Mouse (Mus musculus): ENCODE measurements around the gene Rps6ka4.
A peak's percentile ranks its signal among the peaks of the same experiment; 100 is the strongest.

Gene Rps6ka4

DNA sequence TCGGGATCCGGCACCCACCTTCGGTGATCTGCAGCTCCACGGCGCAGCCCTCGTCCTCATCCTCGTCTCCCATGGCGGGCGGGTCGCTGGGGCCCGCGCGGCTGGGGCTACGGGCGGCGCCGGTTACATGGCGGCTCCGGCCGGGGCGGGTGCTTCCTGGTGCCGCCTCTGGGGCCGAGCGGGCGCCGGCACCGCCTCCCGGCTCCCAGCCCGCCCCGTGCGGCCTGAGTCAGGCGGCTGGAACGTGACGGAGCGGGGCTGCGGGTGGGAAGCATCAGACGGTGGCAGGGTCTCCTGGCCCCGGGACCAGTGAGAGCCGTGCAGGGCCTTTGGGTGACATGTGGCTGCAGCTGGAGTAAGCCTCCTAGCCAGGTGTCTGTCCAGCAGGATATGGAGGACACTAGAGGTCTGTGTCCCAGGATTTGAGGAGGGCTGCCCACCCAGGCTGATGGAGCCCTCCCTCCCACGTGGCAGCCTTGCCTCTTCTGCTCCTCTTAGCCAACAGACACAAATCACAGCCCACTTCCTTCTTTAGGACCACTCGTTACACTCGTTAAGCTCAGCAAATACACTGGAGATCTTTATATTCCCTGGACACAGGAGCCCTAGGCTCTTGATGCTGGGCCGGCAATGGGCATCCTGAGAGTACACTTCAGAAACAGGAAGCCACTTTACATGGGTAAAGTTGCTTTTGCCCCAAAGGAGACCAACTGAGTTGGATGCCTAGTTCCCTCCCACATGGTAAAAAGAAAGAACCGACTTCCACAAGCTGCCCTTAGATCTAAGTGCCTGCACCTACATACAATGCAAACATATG is at the start of gene Rps6ka4:
Rps6ka4 (minus strand) TSS at position 162 of the 817 bp plus-strand sequence.
- peak; percentile 65 to 70 for DNase-seq

DNA sequence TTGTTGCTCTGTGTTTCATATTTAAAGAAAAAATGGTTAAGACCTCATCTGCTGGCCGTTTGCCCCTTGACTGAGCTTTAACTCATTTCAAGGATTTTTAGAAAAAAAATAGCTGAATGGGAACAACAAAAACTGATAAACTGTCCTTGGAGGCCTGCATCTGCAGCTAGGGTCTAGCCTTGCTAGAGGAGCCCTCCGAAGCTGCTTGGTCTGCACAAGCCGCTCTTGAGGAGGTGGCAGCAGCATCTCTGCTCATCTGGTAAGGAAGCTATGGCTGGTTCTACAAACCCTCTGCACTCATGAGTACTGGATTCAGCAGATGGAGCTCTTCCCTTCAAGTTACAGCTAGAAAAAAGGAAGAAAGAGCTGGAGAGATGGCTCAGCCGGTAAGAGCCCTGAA is 37.5 kb upstream of the Rps6ka4 start:
- no peak for DNase-seq

DNA sequence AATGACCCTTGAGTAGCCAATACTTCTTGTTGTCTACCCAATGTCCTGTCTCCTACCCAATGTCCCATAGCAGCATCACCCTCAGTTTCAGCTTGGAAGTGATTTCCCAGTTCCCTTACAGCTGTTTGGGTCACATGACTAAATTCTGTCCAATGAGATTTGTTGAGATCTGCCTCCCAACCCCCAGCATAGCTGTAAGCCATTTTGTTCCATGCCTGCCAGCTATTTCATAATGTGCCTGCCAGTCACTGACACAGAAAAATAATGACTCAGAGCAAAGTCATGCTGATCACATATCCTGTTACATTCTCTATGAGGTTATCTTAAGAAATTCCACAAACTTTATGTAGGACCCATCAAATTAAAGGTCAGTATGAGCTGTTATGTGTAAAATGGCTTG is 36.4 kb upstream of the Rps6ka4 start:
- no peak for DNase-seq

DNA sequence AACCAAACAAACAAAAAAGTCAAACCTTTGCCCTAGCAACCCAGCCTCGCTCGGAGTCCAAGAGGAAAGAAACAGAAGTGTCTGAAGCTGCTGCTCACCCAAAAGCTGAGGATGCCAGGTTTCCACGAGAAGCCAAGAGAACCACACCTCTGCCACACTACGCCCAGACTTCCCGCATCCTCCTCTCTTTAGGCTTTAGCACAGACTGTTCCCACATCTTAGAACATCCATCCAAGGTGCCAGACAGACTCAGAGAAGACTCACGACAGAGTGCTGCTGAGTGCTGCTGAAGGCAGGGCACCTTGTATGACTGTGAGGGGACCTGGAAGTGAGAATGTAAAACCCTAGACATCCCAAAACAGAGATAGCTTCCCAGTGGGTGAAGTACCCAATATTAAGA is 35.4 kb upstream of the Rps6ka4 start:
- no peak for DNase-seq

DNA sequence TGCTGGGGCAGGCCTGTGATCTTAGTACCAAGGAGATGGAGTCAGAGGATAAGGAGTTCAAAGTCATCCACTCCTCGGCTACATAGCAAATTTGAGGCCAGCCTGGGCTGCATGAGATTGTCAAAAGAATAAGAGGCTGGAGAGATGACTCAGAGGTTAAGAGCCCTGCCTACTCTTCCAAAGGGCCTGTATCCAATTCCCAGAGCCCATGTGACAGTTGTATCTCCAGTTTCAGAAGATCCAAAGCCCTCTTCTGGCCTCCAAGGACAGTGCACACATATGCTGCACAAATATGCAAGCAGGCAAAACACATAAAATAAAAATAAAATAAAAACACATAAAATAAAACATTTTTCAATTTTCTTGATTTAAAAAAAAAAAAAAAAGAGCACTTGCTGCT is 33.8 kb upstream of the Rps6ka4 start:
- DNase-seq: no peak

DNA sequence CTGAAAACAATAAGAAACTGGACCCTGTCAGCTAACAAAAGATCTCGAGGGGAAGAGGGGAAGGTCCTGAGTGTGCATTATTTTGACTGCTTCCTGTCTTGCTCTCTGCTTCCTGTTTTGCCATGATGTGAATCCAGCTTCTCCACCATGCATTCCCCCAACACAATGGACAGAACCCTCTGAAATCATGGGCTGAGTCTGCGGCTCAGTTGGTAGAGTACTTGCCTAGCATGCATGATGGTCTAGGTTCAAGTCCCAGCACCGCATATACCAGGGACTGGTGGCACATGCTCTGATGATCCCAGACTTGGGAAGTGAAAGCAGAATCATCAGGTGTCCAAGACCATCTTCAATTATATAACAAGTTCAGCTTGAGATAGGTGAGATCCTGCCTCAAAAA is 32.3 kb upstream of the Rps6ka4 start:
- DNase-seq: no peak

DNA sequence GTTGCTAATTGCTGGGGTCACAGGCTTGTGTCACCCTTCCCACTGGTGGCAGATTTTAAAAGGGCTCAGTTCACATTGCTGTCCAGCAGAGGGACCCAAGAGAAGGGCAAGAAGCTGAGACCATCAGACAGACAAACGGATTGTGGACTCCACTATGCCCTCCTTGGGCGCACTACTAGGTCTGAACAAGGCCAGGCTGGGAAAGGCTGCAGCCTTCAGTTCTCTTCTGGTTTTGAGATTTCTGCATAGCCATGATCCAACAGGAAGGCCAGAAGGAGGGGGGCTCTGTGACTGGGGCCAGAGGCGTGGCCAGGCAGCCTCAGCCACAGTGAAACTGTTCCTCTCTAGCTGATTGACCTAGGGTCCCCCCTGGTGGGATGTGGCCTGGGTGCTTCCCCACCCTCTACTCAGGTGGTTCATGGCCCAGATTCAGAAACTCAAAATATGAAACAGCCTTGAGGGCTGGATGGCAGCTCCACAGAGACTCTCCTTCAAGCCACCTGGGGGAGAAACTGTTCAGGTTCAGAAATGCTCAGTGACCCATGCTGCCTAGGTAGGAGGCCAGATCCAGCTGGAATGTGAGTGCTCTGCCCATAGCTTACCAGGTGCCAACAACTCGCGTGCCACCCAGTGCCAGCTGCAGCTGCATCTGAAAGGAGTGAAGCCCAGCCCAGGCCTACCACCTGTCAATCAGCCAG is 31.3 kb upstream of the Rps6ka4 start:
- DNase-seq: no peak

DNA sequence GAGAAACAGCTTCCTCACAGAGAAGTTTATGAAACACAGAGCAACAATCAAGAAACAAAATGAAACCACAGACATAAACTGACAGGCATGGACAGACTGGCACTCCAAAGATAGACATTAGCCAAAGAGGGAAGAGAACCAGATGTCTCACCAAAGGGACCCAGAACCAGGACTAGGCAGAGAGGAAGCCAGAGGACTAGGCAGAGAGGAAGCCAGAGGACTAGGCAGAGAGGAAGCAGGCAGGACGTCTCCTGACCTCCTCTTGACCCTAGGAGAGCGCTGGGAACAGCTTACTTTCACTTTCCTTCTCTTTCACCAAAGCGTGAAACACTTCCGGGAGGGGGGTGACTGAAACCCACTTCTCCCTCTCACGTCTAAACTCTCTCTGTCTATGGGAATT is 28.9 kb upstream of the Rps6ka4 start:
- DNase-seq: no peak

DNA sequence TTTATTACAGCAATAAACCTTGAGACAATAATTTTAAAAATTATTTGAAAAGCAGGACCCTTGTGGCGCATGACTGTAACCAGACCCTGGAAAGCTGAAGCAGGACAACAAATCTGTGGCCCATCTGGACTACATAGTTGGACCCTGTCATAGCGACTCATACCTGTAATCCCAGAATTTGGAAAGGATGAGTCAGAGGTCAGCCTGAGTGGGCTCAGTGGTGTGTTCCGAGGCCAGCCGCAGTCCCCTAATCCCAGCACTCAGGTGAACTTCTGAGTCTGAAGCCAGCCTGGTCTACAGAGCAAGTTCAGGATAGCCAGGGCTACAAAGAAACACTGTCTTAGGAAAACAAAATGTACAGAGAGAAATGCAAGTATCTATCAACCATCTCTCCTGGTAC is 21.0 kb upstream of the Rps6ka4 start:
- no peak for DNase-seq

DNA sequence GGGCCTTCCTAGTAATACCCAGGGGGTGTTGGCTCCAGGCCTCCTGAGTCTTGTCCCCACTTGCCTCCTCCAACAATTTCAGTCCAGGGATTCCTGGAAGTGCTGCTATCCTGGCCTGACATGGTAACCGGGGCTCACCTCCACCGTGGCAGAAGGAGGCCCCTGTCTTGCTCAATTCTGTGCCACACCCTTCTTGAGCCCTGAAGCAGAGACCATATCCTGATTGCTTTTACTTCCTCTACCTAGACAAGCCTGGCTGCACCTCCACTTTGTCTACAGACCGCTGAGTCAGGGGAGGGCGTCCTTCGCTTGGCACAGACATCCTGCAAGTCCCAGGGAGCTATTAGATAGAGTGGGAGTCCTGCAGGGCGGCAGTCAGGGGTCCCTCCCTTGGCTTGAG is 20.3 kb upstream of the Rps6ka4 start:
- no peak for DNase-seq

DNA sequence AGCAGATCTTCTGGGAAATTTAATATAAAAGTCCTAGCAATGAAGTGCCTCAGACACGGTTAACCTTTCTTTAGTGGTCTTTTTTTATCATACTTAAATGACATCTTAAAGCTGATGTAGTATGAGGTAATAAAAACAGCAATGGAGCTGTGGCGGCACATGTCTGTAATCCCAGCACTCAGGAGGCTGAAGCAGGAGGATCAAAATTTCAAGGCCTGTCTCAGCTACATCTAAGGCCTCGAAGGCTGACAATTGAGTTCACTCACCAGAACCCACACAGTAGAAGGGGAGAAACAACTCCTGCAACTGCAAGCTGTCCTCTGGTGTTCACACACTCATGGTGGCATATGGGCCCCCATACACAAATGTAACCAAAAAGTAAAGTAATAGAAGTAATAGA is 19.5 kb upstream of the Rps6ka4 start:
- DNase-seq: no peak

DNA sequence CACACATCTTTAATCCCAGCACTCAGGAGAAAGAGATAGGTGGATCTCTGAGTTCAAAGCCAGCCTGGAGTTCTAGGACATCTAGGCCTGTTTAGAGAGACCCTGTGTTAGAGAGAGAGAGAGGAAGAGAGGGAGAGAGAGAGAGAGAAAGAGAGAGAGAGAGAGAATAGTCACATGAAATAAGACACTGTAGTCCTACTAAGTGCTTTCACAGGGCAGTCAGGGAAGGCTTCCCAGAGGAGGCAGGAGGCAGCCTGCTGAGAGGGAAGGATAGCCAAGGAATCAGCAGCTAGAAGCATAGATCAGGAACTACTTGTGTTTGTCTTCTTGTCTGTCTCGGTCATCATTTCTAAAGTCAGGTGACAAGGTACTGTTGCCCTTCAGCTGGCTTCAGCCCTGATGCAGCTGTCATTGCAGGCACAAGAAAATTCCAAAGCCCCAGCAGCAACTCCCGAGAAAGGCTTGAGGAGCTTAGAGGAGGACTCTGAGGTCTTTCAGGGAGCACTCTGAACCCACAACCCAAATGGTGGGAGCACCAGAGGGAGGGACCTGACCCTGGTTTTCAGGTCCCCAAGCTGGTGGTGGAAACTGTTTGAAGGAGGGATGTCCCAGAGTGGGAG is 18.7 kb upstream of the Rps6ka4 start:
- no peak for DNase-seq

DNA sequence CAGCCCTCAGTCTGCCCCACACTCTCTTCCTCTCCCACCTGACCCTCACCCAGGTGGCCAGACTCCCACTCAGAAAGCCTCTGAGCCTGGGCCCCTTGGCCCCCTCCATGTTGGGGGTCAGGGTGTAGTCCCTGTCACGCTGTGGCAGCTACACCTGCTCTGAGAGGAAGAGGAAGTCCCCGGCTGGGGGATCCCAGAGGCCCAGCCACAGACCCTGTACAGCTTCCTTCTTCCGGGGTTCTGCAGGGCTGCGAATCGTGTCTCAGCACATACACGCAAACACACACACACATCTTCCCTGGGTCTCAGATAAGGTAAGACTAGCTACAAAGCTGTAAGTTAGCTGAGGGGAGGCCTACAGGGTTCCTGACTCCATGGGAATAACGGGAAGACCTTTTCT is 17.6 kb upstream of the Rps6ka4 start, which contains the start of gene Ccdc88b:
Ccdc88b (minus strand) TSS at position 181 of the 400 bp plus-strand sequence.
- no peak for DNase-seq

DNA sequence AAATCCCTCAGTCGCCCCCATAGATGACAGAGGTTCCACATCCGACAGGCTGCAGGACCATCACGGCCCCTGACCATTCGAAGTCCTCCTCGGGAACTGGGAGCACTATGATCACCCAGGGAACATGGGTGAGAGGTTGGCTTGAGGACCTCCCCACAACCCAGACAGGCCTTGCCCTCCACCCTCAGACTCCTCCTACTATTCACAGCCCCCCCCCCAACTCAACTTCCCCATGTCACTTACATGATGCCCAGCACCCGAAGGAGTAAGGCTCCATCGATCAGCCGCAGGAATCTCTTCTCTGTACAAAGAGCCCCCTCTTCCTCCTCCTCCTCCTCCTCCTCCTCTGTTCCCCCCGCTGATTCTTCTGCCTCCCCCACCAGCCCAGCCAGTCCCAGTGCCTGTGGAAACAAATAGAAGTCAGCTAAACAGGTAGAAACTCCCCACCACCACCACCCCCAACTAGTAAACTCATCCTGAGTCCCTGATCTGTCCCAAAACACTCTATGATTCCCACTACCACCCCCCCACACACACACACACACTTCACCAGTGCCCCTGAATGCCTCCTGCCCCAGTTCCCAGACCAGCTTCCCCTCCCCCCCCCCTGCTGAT is 17.1 kb upstream of the Rps6ka4 start:
- DNase-seq: no peak

DNA sequence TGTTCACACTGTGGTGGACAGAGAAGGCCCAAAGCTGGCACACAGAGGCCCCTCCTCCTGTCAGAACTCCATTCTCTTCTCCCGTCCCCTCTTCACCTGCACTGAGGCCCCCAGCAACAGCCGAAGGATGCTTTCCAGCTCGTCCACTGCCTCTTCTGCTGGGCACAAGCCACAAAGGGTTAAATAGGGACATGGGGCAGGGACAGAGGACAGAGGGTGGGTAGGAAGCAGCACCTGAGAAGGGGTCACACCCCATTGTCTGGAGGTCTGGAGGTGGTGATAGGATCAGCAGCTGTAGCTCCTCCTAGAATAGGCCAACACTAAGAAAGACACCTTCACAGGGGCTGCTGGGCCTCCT is 16.5 kb upstream of the Rps6ka4 start:
- DNase-seq: no peak

DNA sequence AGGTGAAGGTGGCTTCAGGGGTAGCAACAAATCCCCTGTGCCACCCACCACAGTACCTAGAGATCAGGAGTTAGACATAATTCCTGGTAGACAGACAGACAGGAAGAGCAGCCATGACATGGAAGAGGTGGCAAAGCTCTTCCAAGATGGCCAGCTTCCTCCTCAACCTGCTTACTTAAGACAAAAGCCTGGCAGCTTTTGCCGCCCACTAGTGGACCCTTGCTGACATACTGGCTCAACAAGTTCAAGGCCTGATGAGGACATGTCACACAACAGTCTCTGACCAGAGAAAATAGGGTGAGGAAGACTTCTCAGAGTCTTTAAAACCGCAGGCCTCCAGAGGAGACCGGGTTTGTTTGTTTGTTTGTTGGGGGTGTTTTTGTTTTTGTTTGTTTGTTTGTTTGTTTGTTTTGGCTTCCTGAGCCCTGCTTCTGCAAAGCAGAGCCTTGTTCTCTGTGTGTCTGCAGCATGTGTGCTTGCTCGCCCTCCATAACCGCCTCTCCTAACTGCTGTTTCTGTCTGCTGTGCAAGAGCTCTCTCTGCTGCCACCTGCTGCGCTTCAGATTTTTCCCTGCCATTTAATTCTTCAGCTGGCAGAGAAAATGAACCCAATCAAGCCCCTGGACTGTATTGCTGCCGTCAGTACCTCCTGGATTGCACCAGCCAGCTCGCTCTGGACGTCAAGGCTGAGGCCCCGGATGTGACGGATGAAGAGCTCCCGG is 16.0 kb upstream of the Rps6ka4 start:
- no peak for DNase-seq

DNA sequence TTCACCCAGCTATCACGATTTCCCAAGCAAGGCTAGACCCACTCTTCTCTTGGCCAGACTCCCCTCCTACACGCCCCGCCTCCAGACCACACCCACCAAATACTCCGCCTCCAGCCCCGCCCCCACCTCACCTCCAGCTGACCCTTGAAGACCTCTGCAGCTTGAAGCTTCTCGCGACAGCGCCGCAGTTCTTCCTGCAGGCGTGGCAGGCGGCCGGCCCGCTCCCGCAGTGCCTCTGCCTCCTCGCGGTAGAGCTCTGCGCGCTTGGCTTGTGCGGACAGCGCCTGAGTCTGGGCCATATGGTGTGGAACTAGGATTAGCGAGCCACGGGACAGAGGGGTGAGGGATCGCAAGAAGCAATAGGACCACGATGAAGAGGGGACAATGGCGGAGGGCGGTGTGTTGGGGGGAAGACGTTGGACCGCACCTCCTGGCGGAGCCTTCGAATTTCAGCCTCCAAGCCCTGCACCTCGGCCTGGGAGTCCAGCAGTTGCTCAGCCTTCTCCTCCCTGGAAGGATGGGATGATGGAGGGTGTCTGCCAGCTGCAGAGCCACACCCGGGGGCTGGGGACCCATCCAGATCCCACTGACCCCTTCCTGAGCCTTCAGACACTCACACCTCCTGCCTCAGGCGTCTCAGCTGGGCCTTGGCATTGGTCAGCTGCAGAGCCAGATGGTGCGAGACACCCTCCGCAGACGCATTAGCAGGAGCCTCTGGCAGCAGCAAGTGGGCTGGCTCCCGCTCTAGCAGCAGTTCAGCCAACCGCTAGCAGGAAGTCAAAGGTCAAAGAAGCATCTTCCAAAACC is 15.0 kb upstream of the Rps6ka4 start:
- DNase-seq: peak; percentile 54 to 68

DNA sequence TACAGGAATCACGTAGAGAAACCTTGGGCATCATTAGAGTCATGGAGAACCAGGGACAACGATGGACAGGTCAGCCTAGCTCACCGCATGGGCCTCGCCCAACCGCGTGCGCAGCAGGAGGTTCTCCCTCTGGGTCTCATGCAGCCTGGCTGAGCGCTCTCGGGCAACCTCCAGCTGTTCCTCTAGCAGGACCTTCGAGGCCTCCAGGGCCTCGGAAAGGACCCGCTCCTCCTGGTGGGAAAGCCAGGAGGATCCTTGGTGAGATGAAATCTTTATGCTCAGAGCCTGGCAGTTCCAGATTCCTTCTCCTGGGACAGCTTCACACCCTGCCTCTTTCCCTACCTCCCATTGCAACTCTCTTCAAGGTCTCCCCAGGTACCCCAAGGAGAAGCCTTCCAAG is 14.2 kb upstream of the Rps6ka4 start:
- DNase-seq: no peak

DNA sequence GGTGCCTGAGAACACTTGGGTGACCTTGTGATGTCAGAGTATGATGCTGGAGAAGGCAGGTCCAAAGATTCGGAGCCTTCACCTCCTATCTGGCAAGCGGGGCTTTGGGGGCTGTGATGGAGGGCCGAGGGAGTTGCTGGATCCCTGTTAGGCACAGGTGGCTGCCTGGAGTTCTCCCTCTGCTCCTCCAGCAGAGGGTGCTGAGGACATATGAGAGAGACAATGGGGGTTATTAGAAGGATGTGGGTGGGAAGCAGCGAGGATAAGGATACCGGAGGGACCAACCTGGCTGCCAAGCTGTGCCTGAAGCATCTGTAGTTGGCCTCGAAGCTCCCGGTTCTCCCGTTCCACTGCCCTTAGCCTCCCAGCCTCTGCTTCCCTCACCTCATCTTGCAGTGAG is 13.5 kb upstream of the Rps6ka4 start:
- DNase-seq: no peak

DNA sequence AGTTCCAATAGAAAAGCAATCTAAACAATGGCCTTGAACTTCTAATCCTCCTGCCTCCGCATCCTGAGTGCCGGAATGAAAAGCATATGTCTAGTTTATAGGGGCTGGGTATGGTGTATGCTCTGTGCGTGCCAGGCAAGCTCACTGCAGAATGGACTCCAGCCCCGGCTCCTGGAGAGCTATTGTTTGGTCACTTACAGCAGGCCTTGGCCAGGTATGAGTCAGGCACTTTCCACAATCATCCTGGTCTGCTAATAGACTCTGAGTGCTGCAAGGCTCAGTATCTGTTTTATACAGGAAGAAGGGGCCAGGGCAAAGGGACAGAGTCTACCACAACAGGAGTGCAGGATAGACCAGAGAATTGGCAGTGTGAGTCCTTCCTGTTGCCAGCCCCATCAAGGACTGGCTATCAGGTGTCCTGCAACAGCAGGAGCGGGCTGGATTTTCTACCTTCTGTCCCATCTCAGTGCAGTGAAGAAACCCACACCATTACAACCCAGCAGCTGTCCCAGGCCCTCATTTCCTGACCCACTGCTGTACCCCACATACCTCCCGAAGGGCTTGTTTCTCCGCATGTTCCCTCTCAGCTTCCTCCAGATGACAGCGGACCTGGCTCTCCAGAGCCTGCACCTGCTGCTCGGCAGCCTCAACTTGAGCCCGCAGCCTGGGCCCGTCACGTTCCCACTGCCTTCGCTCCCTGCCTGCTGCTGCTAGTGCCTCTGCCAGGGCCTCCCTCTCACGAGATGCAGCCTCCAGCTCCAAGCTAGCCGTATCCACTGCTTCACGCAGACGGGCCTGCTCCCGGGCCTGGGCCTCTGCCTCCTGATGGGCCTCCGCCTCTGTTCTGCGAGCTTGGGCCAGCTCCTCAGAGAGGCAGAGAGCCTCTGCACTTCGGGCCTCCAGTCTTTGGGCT is 12.2 kb upstream of the Rps6ka4 start:
- no peak for DNase-seq

DNA sequence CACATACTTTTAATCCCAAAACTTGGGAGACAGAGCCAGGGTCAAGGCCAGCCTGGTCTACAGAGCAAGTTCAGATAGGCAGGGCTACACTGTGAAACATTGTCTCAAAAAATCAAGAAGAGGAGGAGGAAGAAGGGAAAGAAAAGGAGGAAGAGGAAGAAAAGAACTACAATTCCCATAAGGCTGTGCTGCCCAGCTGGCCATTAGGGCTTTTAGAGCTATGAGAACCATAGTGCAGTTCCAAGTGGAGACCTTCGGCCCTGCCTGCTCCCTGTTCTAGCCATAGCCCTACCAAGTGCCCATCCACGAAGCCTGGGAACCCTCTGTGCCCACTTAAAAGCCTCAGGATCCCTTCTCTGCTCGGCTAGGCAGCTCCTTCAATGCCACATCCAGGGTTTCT is 11.1 kb upstream of the Rps6ka4 start:
- no peak for DNase-seq
